Mouse (Mus musculus): ENCODE measurements at regions not wholly inside any gene's neighbourhood (a gene's known extent, or its start where the extent isn't known, plus 50 kb on each side); places are given as distances from the start of the nearest gene placed in this dataset.

DNA sequence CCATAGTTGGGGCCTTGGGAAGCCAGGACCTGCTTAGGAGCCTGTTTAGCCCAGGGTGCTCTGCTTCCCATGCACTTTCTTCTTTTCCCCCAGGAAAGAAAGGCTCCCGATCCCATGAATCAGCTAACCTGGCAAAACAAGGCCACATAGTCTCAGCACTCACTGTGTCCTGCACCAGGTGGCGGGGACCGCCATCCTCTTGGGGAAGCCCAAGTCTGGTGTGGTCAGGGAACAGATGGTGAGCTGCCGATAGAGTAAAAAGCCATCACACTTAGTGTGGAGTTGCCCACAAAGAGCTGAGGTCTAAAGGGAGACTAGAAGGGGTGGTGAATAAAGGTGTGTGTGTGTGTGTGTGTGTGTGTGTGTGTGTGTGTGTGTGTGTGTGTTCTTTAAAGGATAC lies 57.0 kb upstream of the Lrpap1 start:
- DNase-seq (ENCODE audit: low spot score), result no peak

DNA sequence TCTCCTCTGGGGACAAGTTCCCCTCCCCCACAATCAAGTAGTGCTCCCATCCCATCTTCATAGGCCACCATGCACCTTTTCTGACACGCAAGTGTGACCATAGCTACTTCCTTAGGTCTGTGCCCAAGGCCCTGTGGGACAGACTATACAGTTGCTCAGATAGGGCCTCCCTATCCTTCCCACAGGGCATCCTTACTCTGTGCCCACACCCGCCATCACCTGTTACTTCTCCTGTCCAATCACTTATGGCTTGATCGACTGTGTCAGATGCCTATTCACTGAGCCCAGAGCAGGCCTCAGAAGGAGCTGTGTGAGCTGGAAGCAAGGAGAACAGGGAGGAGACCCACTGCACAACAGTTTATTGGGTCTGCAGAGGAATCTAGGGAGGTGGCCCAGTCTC lies 56.6 kb upstream of the Lrpap1 start:
- DNase-seq (ENCODE audit: low spot score), result no peak

DNA sequence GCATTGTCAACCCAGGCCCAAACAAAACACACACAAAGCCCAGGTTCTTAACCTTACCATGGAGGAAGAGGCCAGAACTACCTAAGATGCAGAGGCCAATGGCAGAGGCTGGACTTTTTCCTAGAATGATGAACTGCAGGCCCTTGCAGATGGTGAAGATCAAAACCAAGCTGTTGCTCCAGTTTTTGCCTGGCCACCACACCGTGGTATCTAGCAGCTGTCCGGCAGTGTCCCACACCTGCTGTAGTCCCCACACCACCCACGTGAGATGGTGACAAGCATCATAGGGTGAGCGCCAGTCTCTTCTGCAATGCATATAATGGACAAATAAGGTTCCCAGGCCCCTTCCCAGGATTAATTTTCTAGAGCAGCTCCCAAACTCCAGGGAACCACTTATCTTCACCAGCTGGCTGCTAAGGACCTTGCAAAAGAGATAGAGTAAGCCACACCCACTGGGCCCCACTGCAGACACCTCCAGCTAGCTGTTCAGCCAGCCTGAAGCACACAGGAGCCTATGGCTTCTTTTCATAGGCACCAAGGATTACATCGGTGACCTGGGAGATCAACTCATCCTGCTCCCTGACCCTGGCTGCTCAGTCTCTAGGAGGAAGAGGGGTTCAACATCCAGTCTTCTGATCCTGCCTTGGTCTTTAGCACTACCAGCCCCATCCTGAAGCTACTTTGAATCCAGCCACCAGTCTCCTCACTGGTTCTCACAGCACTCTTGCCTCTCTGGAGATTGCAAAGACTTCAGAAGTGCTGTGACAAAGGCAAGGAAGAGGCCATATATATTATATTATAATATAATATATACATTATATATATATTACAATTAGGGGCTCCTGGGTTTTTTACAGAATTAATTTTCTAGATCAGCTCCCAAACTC lies 55.6 kb upstream of the Lrpap1 start:
- peak; percentile 36 for DNase-seq (ENCODE audit: low spot score)

DNA sequence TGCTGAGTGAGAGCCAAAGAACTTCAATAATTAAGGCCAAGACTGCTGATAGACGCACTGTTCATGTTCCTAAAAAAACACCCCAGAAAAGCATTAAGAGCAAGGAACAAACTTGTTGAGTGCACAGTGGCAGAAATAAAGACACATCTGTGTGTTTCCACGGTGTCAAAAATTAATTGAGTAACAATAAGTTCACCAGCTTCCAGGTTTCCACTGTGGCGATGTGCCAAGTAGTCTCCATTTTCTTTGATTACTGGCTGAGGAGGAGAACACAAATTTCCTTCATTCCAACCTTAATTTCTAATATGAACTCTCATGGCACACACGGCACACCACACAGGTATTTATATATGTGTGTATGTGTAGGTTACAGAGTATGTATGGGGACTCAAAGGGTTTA lies 54.3 kb upstream of the Lrpap1 start:
- DNase-seq (ENCODE audit: low spot score), result no peak

DNA sequence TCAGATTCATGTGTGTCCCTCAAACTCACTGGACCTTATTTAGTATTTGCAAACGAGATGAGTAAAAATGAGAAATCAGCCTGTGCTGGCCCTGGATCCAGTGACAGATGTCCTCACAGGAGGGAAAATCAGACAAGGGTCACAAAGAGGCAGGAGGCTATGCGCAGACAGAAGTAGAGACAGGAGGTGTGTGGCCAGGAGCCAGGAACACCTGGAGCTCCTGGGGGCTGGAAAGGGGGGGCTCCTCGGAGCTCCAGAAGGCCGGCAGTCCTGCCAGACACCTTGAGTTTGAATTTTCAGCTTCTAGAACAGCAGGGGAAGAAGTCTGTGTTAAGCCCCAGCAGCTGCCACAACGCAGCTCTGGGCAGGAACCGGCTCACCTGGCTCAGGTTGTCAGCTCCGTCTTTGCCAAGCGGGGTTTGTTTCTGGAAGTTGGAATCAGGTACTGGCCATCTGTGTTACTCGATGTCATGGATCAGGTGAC lies 53.7 kb upstream of the Lrpap1 start:
- DNase-seq (ENCODE audit: low spot score), result no peak

DNA sequence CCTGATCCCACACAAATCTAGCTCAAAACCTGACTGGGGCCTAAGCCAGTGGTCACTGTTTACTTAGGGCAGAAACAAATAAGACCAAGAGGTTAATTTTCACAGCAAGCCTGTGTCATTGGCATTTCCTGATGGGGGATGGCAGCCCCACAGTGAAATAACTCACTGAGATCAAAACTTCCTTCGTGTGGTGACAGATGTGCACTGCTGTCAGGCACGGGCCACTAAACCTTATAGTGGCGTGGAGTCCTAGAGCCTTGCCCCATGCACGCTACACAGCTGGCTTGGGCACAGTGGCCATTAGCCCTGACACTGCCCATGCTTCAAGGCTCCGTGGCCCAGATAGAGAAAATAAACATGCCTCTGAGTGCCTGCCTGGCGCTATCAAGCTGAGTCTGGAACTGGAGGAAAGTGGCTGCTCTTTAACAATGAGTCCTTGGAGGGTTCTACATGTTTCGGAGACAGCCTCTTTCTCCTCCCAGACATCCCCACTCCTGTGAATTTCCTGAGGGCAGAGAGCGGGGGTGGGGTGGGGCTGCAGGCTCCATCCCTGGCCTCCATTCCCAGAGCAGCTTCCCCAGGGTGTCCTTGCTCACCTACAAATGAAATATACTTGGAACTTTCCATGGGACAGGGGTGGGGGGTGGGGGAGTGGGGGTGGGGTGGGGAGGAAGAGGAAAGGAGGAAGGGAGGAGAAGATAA lies 52.9 kb upstream of the Lrpap1 start:
- no peak for DNase-seq (ENCODE audit: low spot score)

DNA sequence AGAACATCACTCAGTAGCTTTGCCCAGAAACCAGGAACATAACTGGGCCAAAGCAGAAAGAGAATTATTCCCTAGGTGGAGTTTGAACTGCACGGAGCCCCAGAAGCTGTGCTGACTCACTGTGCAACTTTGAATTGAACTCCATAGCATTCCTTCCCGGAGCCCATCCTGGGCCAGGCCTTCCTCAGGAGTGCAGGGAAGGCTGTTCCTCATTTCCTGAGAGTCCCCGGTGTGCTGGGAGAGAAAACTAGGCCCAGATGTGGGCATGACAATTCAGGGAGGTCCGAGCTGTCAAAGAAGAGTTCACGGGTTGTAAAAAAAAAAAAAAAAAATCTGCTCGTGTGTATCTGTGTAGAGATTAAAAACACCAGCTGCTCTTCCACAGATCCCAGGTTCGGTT lies 50.8 kb upstream of the Lrpap1 start:
- DNase-seq (ENCODE audit: low spot score), result no peak

DNA sequence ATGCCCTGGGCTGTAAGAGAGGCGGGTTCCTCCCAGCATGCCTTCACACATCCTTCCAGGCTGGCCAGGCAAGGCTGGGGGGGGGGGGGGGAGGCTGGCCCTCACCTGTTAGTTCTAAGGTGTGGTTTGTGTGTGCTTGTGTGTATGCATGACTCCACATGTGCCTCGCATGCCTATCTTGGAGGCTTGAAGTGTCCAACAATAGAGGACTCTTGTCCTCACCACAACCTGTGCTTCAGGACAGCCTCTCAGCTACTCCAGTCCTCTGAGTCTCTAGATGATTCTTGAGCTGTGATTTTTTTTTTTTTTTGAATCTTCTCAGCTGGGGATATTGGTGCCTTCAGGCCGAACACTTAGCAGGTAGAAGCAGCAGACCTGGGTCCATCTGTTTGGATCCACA lies 50.2 kb upstream of the Lrpap1 start:
- DNase-seq (ENCODE audit: low spot score), result no peak

Data from testis, postnatal 10 days (tissue).